Mouse (Mus musculus) 3134 (cell line): ENCODE measurements around the gene Mrtfa.
A peak's percentile ranks its signal among the peaks of the same experiment; 100 is the strongest.

Experiments used
- DNase-seq: peaks from one replicate; pipeline ENCODE4 v3.0.0-alpha.2; 2011; ENCODE audit warnings: low spot score; ENCODE audit not compliant: insufficient read length; ENCODE audit errors: extremely low read depth

Mrtfa gene

GRCm38 (mm10) chr15:81035417-81036162, 155.0 kb downstream of the Mrtfa start:
- DNase-seq = no peak

- DNase-seq = no peak
These were observed 156.4 kb downstream of the Mrtfa start for GRCm38 (mm10) chr15:81034119-81034518.

- peak; percentile 60 for DNase-seq
These were observed 157.5 kb downstream of the Mrtfa start for GRCm38 (mm10) chr15:81032941-81033629.

GRCm38 (mm10) chr15:81031611-81032010, 158.9 kb downstream of the Mrtfa start:
- DNase-seq = no peak

- DNase-seq = no peak
These were observed 159.6 kb downstream of the Mrtfa start for GRCm38 (mm10) chr15:81030891-81031425.

- peak; percentile 71 for DNase-seq
These were observed 163.0 kb downstream of the Mrtfa start for GRCm38 (mm10) chr15:81027378-81028173.

GRCm38 (mm10) chr15:81026901-81027300, 163.7 kb downstream of the Mrtfa start:
- no peak for DNase-seq

- DNase-seq = no peak
These were observed 166.7 kb downstream of the Mrtfa start for GRCm38 (mm10) chr15:81023842-81024241.

GRCm38 (mm10) chr15:81022437-81022836, 168.1 kb downstream of the Mrtfa start:
- no peak for DNase-seq

GRCm38 (mm10) chr15:81021377-81021776, 169.2 kb downstream of the Mrtfa start:
- DNase-seq = no peak

GRCm38 (mm10) chr15:81017308-81017707, 173.2 kb downstream of the Mrtfa start:
- no peak for DNase-seq

- no peak for DNase-seq
These were observed 174.1 kb downstream of the Mrtfa start for GRCm38 (mm10) chr15:81016488-81016887.

- DNase-seq = no peak
These were observed 175.4 kb downstream of the Mrtfa start for GRCm38 (mm10) chr15:81015068-81015744.

GRCm38 (mm10) chr15:81013186-81013585, 177.4 kb downstream of the Mrtfa start:
- DNase-seq = no peak

GRCm38 (mm10) chr15:81012359-81012758, 178.2 kb downstream of the Mrtfa start:
- no peak for DNase-seq

- DNase-seq = no peak
These were observed 179.0 kb downstream of the Mrtfa start for GRCm38 (mm10) chr15:81011523-81011922.

- DNase-seq = no peak
These were observed 180.4 kb downstream of the Mrtfa start for GRCm38 (mm10) chr15:81010114-81010513.

- DNase-seq = no peak
These were observed 181.9 kb downstream of the Mrtfa start for GRCm38 (mm10) chr15:81008689-81009123.

GRCm38 (mm10) chr15:81007905-81008304, 182.7 kb downstream of the Mrtfa start:
- no peak for DNase-seq

- DNase-seq = no peak
These were observed 183.2 kb downstream of the Mrtfa start for GRCm38 (mm10) chr15:81007339-81007738.
